ENCODE assay signal across 15 mouse cellular contexts in genomic region chr15:86042364-86042763, GRCm38 (mm10). TPM values are rescaled to one million over a fixed set of nuclear protein-coding genes. Genes with fewer than 3 reads are reported as not detected.
DNase-seq lines count a peak whose midpoint lies in the region; ATAC-seq and TF ChIP-seq lines count a peak whose summit lies in the region.
"Had no signal": no experiment of that assay in that cellular context is flagged by ENCODE, and none has a peak within 500 bp of the region (broad histone marks: within the 10 kb centered on the region; RNA-seq: fewer than 3 reads in every experiment).

No protein-coding gene starts in this region.

- H3K27me3 ChIP-seq in CH12.LX (replicated peaks) = peaks cover 39% of the 10 kb centered on the region
- peaks cover 3% of the 10 kb centered on the region for H3K27me3 ChIP-seq in embryonic facial prominence, embryonic 14.5 days (replicated peaks; ENCODE audit: control insufficient read depth, insufficient read depth, low read length)

- WGBS in embryonic facial prominence, embryonic 14.5 days = 32% methylated on average over 4 of the region's 4 CpGs

- H3K9ac ChIP-seq in CH12.LX (ENCODE audit: insufficient read depth, low read depth) = no peak overlapping the region
- no peak overlapping the region for H3K9ac ChIP-seq in embryonic facial prominence, embryonic 14.5 days (ENCODE audit: low read depth, low read length)
- H3K9ac ChIP-seq: heart, embryonic 15.5 days; midbrain, embryonic 13.5 days; neural tube, embryonic 15.5 days had no signal

- no peak for ATAC-seq in embryonic facial prominence, embryonic 14.5 days (ENCODE audit: low read depth)
- ATAC-seq in megakaryocyte, adult 5-6 weeks (ENCODE audit: poor library complexity, severe bottlenecking) = 0 out of 2 replicates have a peak, but pooled peaks have one; percentile 19
- ATAC-seq: forebrain, embryonic 14.5 days; midbrain, embryonic 13.5 days had no signal

- H3K4me3 ChIP-seq in CH12.LX (replicated peaks in 1 of 3; ENCODE audit: low read depth in 2 of 3, low read length in 2 of 3, poor library complexity in 1 of 3) = no peak overlapping the region
- no peak overlapping the region for H3K4me3 ChIP-seq in embryonic facial prominence, embryonic 14.5 days (ENCODE audit: low read depth, low read length)
- H3K4me3 ChIP-seq: heart, embryonic 15.5 days; limb, embryonic 10.5 days; midbrain, embryonic 13.5 days; neural tube, embryonic 15.5 days had no signal

- TF ChIP-seq POLR2A in CH12.LX (IDR thresholded peaks at IDR 0.05; ENCODE audit: low read depth, low read length) = no peak

- peak in 1 of 2 experiments; percentile 42; a peak in 2 of 4 replicates for TF ChIP-seq CTCF in CH12.LX (conservative IDR thresholded peaks at IDR 0.05 in 1 of 2, IDR thresholded peaks at IDR 0.05 in 1 of 2; ENCODE audit: low read depth in 2 of 2, low read length in 2 of 2)

- in situ Hi-C loops in CH12.LX (cut with MboI; ENCODE audit: low pct_ligation_motif_present, low pct_unique_long_range_greater_than_20kb, low sequenced_read_pairs) = loop anchor here (25.0 kb wide), 1 partner anchor 305 kb away; the partner anchor contains the start of gene Ppara

- no peaks in the 10 kb centered on the region for H3K36me3 ChIP-seq in CH12.LX (replicated peaks in 1 of 2; ENCODE audit: control insufficient read depth in 1 of 2, insufficient read depth in 1 of 2, low read length in 1 of 2)
- H3K36me3 ChIP-seq in embryonic facial prominence, embryonic 14.5 days (ENCODE audit: control insufficient read depth, insufficient read depth, low read length) = no peaks in the 10 kb centered on the region
- H3K36me3 ChIP-seq: heart, embryonic 15.5 days; limb, embryonic 10.5 days; midbrain, embryonic 13.5 days; neural tube, embryonic 15.5 days had no signal

- peak; percentile 43 for DNase-seq in kidney, postnatal 14 days
- DNase-seq in kidney, adult 18-20 months = no peak
- DNase-seq in CH12.LX (ENCODE audit: extremely low read depth) = no peak
- peak; percentile 69 for DNase-seq in embryonic facial prominence, embryonic 14.5 days (ENCODE audit: low spot score)
- no peak for DNase-seq in left cerebral cortex, postnatal 4 days
- no peak for DNase-seq in left cerebral cortex, postnatal 10 days (ENCODE audit: extremely low spot score in 1 of 2, low spot score in 2 of 2)
- no peak for DNase-seq in adrenal gland, postnatal 14 days
- DNase-seq: gastrocnemius, postnatal 14 days; kidney, adult 2 months had no signal

- no peak overlapping the region for H3K4me2 ChIP-seq in CH12.LX (ENCODE audit: insufficient read depth, low read depth, poor library complexity, severe bottlenecking)
- no peak overlapping the region for H3K4me2 ChIP-seq in embryonic facial prominence, embryonic 14.5 days (ENCODE audit: low read depth, low read length)
- H3K4me2 ChIP-seq: heart, embryonic 15.5 days; midbrain, embryonic 13.5 days; neural tube, embryonic 15.5 days had no signal

- no peaks in the 10 kb centered on the region for H3K79me2 ChIP-seq in CH12.LX (replicated peaks; ENCODE audit: control insufficient read depth, extremely low read depth, insufficient read depth, poor library complexity, severe bottlenecking)

- H3K4me1 ChIP-seq in CH12.LX (ENCODE audit: control insufficient read depth in 1 of 2, insufficient read depth in 2 of 2) = peaks cover 0 to 13% of the 10 kb centered on the region in 2 experiments; a peak in 2 of 4 replicates
- no peaks in the 10 kb centered on the region for H3K4me1 ChIP-seq in embryonic facial prominence, embryonic 14.5 days (ENCODE audit: control insufficient read depth, insufficient read depth, low read length)
- H3K4me1 ChIP-seq: midbrain, embryonic 13.5 days; neural tube, embryonic 15.5 days had no signal

- no peak for TF ChIP-seq EP300 in CH12.LX (IDR thresholded peaks at IDR 0.05; ENCODE audit: low read length)

- no peaks in the 10 kb centered on the region for H3K9me3 ChIP-seq in CH12.LX (replicated peaks; ENCODE audit: low read length)
- H3K9me3 ChIP-seq in embryonic facial prominence, embryonic 14.5 days (ENCODE audit: control insufficient read depth, low read length) = no peaks in the 10 kb centered on the region
- H3K9me3 ChIP-seq: heart, embryonic 15.5 days; limb, embryonic 10.5 days; midbrain, embryonic 13.5 days; neural tube, embryonic 15.5 days had no signal

- dilution Hi-C loops in CH12.LX (cut with MboI; ENCODE audit: extremely low pct_ligation_motif_present, extremely low pct_unique_long_range_greater_than_20kb, low sequenced_read_pairs) = no loop called here

- H3K27ac ChIP-seq in CH12.LX (ENCODE audit: insufficient read depth, low read depth) = no peak overlapping the region
- no peak overlapping the region for H3K27ac ChIP-seq in embryonic facial prominence, embryonic 14.5 days (replicated peaks; ENCODE audit: low read depth, low read length)
- H3K27ac ChIP-seq: heart, embryonic 15.5 days; limb, embryonic 10.5 days; midbrain, embryonic 13.5 days; neural tube, embryonic 15.5 days had no signal

- peak; percentile 24 for TF ChIP-seq RAD21 in CH12.LX (IDR thresholded peaks at IDR 0.05; ENCODE audit: low read depth, low read length)

- intact Hi-C loops in left cerebral cortex, postnatal 4 days (cut with DNase I) = no loop called here
- intact Hi-C loops in left cerebral cortex, postnatal 10 days (cut with DNase I) = loop anchor here (5.0 kb wide), 1 partner anchor 325 kb away; no protein-coding TSS in a partner anchor

TF ChIP-seq in CH12.LX, 34 proteins besides CTCF, POLR2A, EP300 and RAD21:
- TF ChIP-seq IRF4 (IDR thresholded peaks at IDR 0.05; ENCODE audit: low read depth, low read length) = no peak
- peak; percentile 9; the same call in 1 of the 2 replicates for TF ChIP-seq SMC3 (IDR thresholded peaks at IDR 0.05; ENCODE audit: low read depth, low read length)
- TF ChIP-seq KAT2A (IDR thresholded peaks at IDR 0.05; ENCODE audit: insufficient replicate concordance, low read length) = no peak

RNA-seq across cellular contexts. Expression of gene Celsr1, which starts 8.8 kb away (rescaled TPM):
- total RNA-seq in CH12.LX (2012; rRNA removed) = 0.17 TPM in 1 of 2 replicates, not detected in the other
- not detected in 2 replicates for total RNA-seq in CH12.LX (2014; rRNA removed)
- not detected in 2 replicates for polyA plus RNA-seq in CH12.LX (2012; ENCODE audit: insufficient read length, low read depth)
- polyA plus RNA-seq in embryonic facial prominence, embryonic 14.5 days (2014; fragmentation: Nextera tagmentation; extraction: Ambion mirVana) = 5.5 TPM in 2 replicates
- total RNA-seq in megakaryocyte, adult 5-6 weeks (2015) = 1.0 and 1.2 TPM in 2 replicates
- total RNA-seq in megakaryocyte, adult 5-6 weeks (2017) = 1.2 and 4.4 TPM in 2 replicates
- total RNA-seq in left cerebral cortex, postnatal 4 days (2021) = 1 to 10 TPM; 5.0 to 5.2 TPM
- 1 to 10 TPM; 2.4 to 3.4 TPM for total RNA-seq in left cerebral cortex, postnatal 10 days (2021)
- total RNA-seq in adrenal gland, postnatal 14 days (2021) = 4.5 and 4.6 TPM in 2 replicates

RNA-seq across cellular contexts. Expression of gene Gramd4, which starts 15.1 kb away (rescaled TPM):
- total RNA-seq in CH12.LX (2012; rRNA removed) (0.08 and 0.17 TPM in 2 replicates), CH12.LX (2014; rRNA removed) (0.66 TPM in 2 replicates)
- polyA plus RNA-seq in CH12.LX (2012; ENCODE audit: insufficient read length, low read depth) = 0.56 and 0.63 TPM in 2 replicates
- polyA plus RNA-seq in embryonic facial prominence, embryonic 14.5 days (2014; fragmentation: Nextera tagmentation; extraction: Ambion mirVana) = 7.6 and 10.8 TPM in 2 replicates
- 11.5 and 13.1 TPM in 2 replicates for total RNA-seq in megakaryocyte, adult 5-6 weeks (2015)
- 36.8 and 46.0 TPM in 2 replicates for total RNA-seq in megakaryocyte, adult 5-6 weeks (2017)
- 10 to 100 TPM; 52.0 to 57.8 TPM for total RNA-seq in left cerebral cortex, postnatal 4 days (2021)
- 10 to 100 TPM; 38.3 to 41.4 TPM for total RNA-seq in left cerebral cortex, postnatal 10 days (2021)
- 16.1 and 17.5 TPM in 2 replicates for total RNA-seq in adrenal gland, postnatal 14 days (2021)

Comparison
In these comparisons a context has a peak if more than half of its experiments do, and no peak if none do; other contexts are left out.
1. DNase-seq: peak in kidney, postnatal 14 days (single experiment) and embryonic facial prominence, embryonic 14.5 days (single experiment); none in kidney, adult 18-20 months (single experiment), CH12.LX (single experiment), left cerebral cortex, postnatal 4 days (single experiment), left cerebral cortex, postnatal 10 days (0 of 2) and adrenal gland, postnatal 14 days (single experiment).
2. RNA of gene Gramd4, which starts 15.1 kb away (total RNA-seq): 52.0 to 57.8 TPM in left cerebral cortex, postnatal 4 days, 11.5 to 46.0 TPM in megakaryocyte, adult 5-6 weeks, 38.3 to 41.4 TPM in left cerebral cortex, postnatal 10 days and 16.1 to 17.5 TPM in adrenal gland, postnatal 14 days; 0.08 to 0.66 TPM in CH12.LX; every median in the first group is over 4 times any median in the second.